Mouse (Mus musculus) granulocyte monocyte progenitor cell, adult 5-6 weeks (primary cell): Measurements from ENCODE around the gene Dysf. TPM values are rescaled to one million over a fixed set of nuclear protein-coding genes. Genes with fewer than 3 reads are reported as not detected.

Source experiments
- ATAC-seq: replicated peaks from 2 replicates; pipeline ENCODE4 v1.8.0; 2016; ENCODE audit warnings: mild to moderate bottlenecking, moderate TSS enrichment, inconsistent platforms; ENCODE audit not compliant: poor library complexity, severe bottlenecking
- total RNA-seq, 2 experiments: library from RNA; stranded (forward) in 1 of 2; stranded (reverse) in 1 of 2; fragments of 200-712, 200-1000 nt in 1 of 2; fragments of >200 nt in 1 of 2; fragmentation: Nextera tagmentation in 1 of 2; gene quantifications; 2 replicates each; pipeline ENCODE4 v1.2.3; 2014 to 2017

Dysf gene
- total RNA-seq, 2 experiments from 2014 or later = not detected

DNA sequence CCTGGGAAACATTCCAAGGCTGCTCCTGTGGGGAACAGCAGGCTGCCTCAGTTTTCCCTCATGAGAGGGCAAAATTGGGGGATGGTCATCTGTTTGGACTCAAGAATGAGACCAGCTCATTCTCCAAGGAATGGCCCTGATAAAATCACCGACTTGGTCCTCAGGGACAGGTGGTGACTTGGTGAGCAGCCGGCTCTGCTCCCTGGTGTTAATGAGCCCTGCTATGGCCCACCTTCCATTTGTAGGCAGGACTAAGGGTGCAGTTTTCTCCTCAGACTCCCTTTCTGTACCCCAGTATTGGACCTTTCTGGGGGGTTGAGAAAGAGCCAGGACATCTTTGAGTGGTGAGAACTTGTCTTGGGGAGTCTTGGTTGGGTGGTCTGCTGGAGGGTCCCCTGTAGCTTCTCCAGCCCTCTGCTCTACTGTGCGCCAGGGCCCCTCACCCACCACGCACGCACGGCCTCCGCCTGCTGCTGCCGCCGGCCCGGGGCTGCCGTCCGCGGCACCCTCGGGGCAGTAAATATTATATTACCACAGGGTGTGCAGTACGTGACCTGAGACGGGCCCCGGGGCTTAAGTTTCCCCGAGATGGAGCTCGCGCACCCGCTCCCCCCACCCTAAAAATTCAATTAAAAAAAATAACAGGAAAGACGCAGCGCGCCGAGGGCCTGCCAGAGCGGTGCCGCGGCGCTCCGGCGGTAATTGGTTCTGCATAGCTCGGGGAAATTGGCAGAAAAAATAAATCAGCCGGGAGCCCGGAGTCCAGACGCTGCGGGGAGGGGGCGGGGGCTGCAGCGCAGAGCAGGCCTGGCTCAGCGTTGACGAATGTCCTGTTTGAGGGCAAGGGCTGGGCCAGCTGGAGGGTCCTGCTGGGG, 97.0 kb downstream of the Dysf start:
- ATAC-seq = no peak

DNA sequence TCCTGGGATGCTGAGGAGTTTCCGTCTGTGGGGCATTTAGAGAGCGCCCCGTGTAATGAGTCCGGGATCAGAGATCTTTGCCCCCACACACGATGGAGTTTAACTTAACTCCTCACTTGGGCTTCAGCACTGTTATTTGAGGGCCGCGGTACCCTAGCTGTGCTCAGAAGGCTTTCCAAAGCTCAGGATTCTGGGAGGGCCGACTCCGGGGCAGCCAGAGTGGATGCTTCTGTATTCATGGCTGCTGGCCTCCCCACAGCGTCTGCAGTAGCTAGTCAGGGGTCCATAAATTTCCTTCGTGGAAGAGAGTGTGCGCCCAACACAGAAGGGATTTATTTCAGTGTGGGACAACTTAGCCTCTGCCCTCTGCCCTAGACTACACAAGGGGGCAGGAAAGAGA, 97.7 kb downstream of the Dysf start:
- ATAC-seq = no peak

DNA sequence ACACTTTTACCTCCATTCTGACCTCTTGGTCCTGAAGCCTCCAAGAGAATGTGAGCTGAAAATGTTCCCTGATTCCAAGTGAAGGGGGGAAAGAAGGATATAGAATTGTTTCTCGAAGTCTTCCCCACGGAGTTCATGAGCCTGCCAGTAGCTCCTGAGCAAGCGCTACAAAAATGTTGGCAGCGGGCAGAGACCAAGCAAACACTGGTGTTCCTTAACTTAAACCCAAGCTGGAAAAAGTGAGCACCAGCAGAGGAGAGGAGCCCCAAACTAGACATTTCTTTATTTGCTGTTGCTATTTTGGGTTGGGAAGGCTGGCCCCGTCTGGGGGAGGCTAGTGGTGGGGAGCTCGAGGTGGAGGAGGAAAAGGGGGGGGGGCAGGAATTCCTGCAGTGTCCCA, 102.0 kb downstream of the Dysf start:
- no peak for ATAC-seq

DNA sequence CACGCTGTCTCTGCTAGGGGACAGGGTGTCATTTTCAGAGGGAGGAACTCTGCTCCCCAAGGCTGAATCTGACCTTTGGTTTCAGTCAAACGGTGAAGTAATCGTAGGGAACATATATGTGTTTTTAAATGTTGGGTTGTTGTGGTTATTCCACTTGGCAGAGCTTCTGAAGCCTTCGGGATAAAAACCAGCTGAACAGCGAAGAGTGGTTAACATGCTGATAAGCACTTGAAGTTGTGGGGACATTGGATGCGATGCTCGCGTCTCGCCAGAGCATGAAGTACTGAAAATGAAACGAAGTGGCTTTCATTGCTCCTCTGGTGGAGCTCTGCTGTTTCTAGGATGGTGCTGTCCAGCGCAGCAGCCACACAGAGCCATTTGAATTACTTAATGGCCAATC, 102.7 kb downstream of the Dysf start:
- no peak for ATAC-seq

DNA sequence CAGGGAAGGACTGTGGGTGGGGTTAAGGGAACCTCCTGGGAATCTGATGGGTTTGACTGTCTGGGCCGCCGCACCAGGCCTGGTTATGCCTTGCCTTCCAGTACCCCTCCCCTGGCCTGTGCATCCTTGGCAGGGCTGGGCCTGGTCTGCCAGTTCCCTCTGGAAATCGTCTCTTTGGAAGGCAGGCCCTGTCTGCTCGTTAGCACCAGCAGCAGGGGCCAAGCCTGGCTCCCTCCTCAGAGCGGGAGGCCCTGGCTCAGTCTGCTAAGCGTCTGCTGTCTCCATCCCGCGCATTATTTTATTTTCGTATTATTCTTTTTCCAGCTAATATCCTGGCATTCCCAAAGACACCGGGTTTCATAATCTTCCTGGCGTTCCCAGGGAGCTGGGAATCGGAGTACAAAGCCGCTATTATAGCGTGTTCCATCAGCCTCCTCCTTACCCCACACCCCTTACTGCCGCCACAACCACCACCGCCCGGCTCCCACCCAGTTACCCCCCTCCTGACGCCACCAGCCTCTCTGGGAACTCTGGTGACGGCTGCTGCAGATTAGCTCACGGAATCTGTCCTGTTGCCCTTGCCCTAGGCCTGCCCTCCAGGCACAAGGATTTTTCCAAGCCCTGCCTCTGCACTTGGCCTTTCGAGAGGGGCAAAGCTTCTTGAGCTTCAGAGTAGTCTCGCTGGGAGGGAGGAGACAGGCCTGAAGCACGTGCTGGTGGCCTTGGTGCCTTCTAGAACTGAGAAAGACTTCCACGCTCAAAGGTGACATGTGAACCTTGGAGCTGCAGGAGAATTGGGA, 111.5 kb downstream of the Dysf start:
- ATAC-seq = no peak

DNA sequence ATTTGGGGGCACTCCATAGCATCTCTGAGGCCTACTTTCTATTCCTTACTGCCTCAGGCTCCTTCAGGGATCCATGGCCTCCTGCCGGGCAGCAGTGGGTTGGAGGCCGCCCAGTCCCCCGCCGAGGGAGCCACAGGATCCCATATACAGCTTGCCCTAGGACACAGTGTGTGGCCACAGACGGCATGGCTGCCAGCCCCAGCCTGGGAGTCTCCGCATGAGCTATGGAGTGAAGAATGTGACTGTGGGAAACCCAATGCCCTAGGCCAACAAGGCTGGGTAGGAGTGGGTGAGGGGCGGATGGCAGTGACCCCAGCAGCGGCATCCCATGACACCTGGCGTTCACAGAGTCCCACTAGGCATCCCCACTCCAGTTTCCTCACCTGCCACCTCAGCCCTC, 116.2 kb downstream of the Dysf start:
- ATAC-seq = no peak

DNA sequence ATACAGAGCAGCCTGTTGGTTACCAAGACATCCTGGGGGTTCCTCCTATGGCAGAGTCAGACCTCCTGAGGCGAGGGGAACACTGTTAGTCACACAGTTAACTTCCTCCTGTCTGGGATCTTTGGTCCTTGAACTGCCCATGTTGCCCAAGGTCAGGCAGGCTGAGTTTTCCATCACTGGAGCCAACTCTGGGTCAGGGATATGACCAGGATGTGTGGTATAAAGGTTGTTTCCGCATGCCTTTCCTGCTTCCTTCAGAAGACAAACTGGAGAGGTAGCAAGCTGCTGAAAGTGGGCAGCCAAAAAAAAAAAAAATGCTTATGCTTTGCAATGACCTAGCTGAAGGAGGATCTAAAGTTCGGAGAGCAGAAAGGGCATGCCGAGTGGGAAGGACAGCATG, 116.7 kb downstream of the Dysf start:
- ATAC-seq = no peak

DNA sequence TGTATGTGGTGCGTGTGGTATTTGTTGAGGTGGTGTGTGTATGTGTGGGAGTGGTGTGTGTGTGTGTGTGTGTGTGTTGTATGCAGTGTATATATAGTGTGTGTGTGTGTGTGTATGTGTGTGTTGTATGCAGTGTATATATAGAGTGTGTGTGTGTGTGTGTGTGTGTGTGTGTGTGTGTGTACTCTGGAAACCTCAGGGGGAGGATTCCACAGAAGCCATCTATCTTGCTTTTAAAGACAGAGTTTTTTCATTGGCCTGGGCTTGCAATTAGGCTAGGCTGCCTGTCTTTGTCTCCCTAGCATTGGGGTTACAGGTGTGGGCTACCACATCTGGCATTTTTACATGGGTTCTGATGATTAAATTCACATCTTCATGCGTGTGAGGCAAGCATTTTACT, 119.8 kb downstream of the Dysf start:
- ATAC-seq = no peak

DNA sequence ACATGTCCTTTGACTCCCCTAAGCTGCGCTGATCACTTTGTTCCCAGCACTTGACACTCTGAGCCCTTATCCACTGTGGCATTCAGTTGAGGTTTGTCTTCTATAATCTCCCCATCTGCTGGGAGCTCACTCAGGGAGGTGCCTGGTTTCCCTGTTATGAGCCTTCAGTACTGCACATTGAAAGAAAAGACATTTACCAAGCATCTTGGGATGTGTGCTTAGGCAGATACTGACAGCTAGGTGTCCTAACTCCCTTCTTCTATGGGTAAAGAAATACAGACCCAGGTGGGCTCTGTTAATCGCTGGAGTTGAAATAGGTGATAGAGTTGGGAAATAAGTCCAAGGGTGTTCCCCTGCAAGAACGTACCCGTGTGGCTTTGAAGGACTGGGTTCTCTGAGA, 122.5 kb downstream of the Dysf start:
- ATAC-seq = no peak

DNA sequence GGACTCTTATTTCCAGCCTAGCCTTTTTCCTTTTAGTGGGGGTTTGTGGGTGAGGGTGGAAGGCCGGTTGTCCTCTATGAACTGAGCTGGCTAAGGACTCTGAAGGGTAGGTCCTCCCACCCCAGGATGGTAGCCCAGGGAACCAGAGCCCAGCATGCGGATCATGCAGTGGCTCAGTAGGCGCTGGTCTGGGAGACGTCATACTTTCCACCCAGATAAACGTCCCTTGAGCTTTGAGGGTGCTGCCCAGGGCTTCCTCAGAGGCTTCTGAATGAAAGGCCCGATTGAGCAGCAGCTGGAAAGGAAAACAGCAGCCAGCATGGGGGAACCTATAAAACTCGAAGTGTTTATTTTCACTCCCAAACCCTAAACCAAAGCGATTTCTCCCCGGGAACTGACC, 123.1 kb downstream of the Dysf start:
- no peak for ATAC-seq

DNA sequence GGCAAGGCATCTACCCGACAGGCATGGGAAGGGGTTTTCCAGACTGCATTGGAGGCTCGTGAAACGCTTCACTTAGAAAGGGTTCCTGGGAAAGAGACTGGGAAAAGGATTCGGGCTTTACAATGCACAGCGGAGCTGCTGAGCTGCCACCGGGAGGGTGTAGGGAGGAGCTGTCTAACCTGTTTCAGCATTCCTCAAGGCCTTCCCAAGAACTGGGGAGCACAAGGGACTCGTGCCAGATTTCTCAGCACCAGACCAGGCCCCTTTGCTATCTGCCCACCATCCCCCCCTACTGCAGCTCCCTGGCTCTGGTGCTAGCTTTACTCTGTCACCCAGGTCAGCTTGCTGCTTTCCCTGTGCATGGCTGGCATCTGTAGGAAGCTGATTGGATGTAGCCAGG, 124.7 kb downstream of the Dysf start:
- no peak for ATAC-seq

DNA sequence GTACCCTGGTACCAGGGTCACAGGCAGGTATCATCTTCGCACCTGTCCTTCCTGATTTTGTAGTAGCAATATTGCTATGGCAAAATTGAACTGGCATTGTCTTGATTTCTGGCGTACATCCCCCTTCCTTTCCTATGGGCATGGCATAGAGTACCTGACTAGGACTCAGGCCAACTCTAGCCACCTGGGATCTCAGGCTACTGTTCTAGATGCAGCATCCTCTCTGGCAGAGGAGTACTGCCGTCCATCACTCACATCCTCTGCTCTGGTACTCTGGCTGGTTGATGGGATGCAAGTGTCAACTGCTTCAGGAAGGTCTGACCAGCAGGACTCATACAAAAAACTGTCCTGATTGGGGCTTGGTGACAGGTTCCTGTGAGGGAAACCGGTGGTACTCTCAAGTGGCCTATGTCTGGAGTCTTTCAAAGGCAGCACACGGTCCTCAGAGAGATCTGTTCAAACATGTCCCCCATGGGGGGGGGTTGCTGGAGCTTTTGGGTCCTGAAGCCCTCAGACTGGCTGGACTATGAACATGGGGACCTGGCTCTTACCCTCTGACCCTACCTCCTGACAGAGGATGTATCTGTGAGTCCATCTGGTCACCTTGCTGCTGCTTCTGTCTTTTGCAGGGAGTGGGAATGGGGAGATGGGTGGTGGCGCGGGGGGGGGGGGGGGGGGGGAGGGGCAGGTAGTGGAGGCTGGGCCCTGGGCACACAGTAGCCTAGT, 125.8 kb downstream of the Dysf start:
- ATAC-seq = no peak

DNA sequence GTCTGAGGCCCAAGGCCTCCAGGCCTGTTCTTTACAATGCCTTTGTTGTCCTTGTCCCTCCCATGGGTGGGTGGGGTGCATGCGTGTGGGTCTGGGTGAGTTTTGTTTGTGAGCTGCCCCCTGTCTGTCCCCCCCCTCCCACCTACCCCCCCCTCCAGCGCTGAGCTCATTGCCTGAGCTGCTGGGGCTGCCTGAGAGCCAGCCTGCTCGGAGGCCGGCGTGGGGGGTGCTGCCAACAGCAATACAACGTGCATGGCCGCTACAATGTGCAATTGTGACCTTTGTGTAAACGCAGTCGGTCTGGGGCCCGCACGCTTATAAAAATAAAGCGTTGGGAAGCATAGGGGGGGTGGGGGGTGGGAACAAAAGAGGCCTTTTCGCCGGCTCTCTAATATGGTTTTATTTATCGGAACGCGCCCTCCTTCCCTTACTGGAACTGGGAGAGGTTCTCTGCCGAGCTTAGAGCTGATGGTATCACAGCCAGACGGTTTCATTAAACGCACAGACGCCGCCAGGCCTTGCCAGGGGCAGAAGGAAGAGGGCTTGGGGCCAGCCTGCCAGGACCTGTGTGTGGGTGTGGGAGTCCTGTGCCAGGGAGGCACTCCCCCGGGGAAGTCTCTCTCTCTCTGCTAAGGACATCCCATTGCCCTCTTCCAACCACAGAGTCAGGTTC, 126.5 kb downstream of the Dysf start:
- no peak for ATAC-seq

DNA sequence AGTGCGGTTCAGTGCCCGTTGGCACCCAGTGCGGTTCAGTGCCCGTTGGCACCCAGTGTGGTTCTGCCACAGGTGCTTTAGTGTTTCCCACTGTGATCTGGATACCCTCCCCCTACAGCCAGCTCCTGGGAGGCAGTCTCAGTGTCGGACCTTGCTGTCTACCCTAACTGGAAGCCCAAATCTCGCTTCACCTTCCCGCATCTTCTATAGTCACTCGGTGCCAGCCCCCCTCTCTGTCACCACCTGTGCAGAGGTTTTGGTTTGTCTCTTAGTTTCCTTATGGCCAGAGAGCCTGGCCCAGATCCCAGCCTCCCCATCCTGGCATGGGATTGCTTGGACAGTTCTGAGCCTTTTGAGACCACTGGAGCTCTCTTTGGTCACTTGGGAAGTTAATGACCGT, 127.3 kb downstream of the Dysf start:
- ATAC-seq = no peak

DNA sequence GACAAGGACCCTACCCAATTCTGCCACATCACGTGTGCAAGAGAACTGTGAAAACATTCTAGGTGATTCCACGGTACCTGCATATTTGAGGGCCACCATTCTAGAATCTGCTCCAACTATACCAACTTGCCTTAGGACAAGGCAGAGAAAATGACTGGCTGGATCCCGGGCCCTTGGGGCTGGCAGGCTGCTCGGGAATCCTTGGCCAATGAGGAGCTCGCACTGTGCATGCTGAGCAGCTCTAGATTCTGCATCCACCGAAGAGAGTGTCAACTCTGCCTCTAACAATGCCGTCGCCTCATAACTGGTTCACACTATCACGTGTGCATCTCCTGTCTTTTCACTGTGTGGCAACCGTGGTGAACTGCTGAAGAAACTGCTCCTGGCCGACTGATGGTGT, 128.0 kb downstream of the Dysf start:
- no peak for ATAC-seq

DNA sequence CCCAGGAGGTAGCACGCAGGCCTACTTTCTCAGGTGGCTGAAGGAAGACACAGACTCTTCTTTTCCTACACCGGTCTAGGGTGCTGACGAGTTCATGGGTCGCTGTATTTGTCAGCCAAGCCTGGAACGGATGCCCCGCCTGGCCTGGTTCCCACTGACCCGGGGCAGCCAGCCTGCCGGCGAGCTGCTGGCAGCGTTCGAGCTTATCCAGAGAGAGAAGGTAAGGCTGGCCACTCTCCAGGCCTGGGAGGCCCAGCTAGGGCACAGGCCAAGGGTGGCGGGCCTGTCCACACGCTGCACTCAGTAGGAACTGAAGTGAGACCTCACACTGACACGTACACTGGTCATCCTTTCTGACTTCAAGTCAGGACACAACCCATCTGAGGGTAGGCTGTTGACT, 131.5 kb downstream of the Dysf start:
- ATAC-seq = no peak

DNA sequence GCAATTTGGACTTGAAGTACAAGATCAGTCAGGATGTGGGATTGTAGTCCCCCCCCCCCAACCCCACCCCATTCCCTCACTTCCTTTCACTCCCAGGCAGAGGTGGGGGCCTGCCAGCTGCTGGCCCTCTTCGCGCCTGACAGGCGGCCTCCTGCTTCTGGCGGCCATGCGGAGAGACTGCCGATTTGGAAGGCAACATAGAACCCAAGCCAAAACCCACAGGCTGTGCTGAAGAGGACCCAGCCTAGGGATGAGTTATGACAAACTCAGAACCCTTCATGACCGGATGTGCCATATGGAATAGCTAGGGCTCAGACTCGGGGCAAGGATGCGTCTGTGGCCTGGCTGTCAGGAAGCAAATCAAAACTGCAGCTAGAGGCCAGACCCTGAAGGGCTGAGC, 134.1 kb downstream of the Dysf start:
- no peak for ATAC-seq

DNA sequence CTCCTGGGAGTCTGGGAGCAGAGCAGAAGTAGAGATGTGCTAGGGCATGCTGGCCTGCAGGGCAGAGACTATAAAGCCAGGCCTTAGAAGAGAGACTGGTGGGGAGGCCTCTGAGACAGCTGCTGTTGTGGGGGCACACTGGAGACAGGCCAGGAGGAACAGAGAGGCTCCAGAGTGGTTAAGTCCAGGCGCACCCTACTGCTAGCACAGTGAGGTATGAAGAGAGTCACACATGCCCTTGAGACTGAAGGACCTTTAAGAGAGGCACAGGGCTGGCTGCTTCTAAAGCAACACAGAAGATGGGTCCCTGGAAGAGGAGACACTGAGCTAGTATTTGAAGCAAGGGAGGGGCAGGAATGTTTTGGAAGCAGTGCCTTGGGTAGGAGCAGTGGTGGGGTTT, 134.9 kb downstream of the Dysf start:
- no peak for ATAC-seq

DNA sequence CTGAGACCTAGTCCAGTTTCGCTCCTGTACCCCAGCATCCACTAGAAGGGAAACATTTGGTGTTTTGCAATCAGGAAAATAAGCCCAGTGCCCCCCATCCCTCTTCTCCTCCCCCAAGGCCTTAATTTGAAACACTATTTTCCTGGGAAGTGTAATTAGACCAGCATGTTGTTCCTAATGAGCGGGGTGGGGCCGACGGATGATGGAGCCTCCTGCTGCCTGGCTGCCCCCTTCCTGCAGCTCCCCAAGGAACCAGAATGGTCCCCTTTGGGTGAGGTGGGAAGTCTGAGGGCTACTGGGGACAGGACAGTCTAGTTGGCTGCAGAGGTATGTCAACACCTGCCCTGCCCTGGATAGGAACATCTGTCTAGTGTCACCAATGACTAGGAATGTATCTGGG, 136.0 kb downstream of the Dysf start:
- ATAC-seq = no peak

DNA sequence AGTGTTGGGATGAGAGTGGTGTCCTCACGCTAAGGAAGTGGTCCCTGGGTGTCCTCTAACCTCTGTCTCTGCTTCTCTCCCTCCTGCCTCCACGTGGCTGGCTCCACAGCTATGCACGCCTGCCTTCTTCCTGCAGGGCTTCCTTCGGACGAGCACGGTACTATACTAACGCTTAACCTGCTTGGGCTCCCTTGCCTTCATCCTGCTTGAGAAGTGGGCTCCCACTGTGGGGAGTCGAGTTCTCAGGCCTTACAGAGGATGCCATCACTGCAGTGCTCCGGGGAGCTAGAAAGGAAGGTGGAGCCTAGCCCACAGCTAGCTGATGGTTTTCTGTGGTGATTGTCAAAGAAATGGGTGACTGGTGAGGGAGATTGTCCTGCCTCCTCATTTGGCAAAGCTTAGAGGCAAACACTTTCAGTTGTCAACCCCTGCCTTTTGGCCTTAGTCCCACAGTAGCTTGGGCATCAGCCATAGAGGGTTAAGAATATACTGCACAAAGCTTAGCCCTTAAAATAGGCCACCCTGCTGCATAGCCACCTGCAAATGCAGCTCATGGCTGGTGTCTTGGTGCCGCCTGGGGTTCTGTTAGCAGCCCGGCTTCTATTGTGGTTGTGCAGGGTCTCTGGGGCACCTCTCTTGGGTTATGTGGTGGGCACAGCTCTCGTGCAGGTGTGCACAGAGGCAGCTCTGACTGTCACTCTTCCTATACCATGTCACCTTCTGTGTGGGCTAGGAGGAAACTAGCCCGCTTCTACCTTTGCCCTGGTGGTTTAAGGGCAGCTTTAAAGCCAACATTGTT, 139.0 kb downstream of the Dysf start:
- ATAC-seq = no peak
